Mouse (Mus musculus): ENCODE results near the gene Arfgef2.

The Arfgef2 gene

GRCm38 (mm10) chr2:166862505-166862904 is 57.1 kb downstream of the Arfgef2 start:
- DNase-seq: no peak

- no peak for DNase-seq
Observed at GRCm38 (mm10) chr2:166865476-166865875, 60.1 kb downstream of the Arfgef2 start.

GRCm38 (mm10) chr2:166870271-166870865 is 65.0 kb downstream of the Arfgef2 start:
- DNase-seq: no peak

GRCm38 (mm10) chr2:166870899-166871298 is 65.5 kb downstream of the Arfgef2 start:
- no peak for DNase-seq

- DNase-seq: no peak
Observed at GRCm38 (mm10) chr2:166874675-166875280, 69.4 kb downstream of the Arfgef2 start.

- no peak for DNase-seq
Observed at GRCm38 (mm10) chr2:166875561-166875960, 70.2 kb downstream of the Arfgef2 start.

GRCm38 (mm10) chr2:166876331-166876730 is 70.9 kb downstream of the Arfgef2 start:
- no peak for DNase-seq

- DNase-seq: no peak
Observed at GRCm38 (mm10) chr2:166885066-166885465, 79.7 kb downstream of the Arfgef2 start.

- DNase-seq: no peak
Observed at GRCm38 (mm10) chr2:166885619-166886018, 80.2 kb downstream of the Arfgef2 start.

- no peak for DNase-seq
Observed at GRCm38 (mm10) chr2:166886231-166886630, 80.8 kb downstream of the Arfgef2 start.

GRCm38 (mm10) chr2:166887816-166888215 is 82.4 kb downstream of the Arfgef2 start:
- DNase-seq: no peak

- DNase-seq: no peak
Observed at GRCm38 (mm10) chr2:166891366-166891880, 86.0 kb downstream of the Arfgef2 start.

- no peak for DNase-seq
Observed at GRCm38 (mm10) chr2:166892158-166892680, 86.8 kb downstream of the Arfgef2 start.

- DNase-seq: no peak
Observed at GRCm38 (mm10) chr2:166893036-166893435, 87.6 kb downstream of the Arfgef2 start.

- DNase-seq: no peak
Observed at GRCm38 (mm10) chr2:166896368-166896767, 91.0 kb downstream of the Arfgef2 start.

- DNase-seq: no peak
Observed at GRCm38 (mm10) chr2:166896974-166897373, 91.6 kb downstream of the Arfgef2 start.

GRCm38 (mm10) chr2:166899161-166899560 is 93.8 kb downstream of the Arfgef2 start:
- DNase-seq: no peak

GRCm38 (mm10) chr2:166899746-166900145 is 94.4 kb downstream of the Arfgef2 start:
- DNase-seq: no peak

- DNase-seq: no peak
Observed at GRCm38 (mm10) chr2:166900792-166901505, 95.6 kb downstream of the Arfgef2 start.

GRCm38 (mm10) chr2:166903719-166904282 is 98.4 kb downstream of the Arfgef2 start:
- DNase-seq: no peak

GRCm38 (mm10) chr2:166905711-166906522 is 100.5 kb downstream of the Arfgef2 start, which contains the start of gene Cse1l:
Cse1l (plus strand) TSS chr2:166906040.
- peak; percentile 97 to 99 for DNase-seq

GRCm38 (mm10) chr2:166906523-166907182 is 101.3 kb downstream of the Arfgef2 start:
- DNase-seq: peak; percentile 30
